Mouse (Mus musculus) neutrophil, adult 5-6 weeks (primary cell): ENCODE measurements at regions not wholly inside any gene's neighbourhood (a gene's known extent, or its start where the extent isn't known, plus 50 kb on each side); places are given as distances from the start of the nearest gene placed in this dataset.

Experiments
- ATAC-seq: fragments of 151-379, 151-347 bp; 2 replicates; pipeline ENCODE4 v1.8.0; 2017; ENCODE audit warnings: mild to moderate bottlenecking, moderate TSS enrichment; ENCODE audit not compliant: insufficient number of reproducible peaks, poor library complexity, low FRiP score, severe bottlenecking; ENCODE audit errors: extremely low read depth

- no peak for ATAC-seq
Measured at GRCm38 (mm10) chr6:100109979-100110378, 177.3 kb downstream of the Rybp start.

GRCm38 (mm10) chr6:100109351-100109750 lies 177.9 kb downstream of the Rybp start:
- no peak for ATAC-seq

GRCm38 (mm10) chr6:100107508-100107907 lies 179.8 kb downstream of the Rybp start:
- no peak for ATAC-seq

GRCm38 (mm10) chr6:100107066-100107465 lies 180.2 kb downstream of the Rybp start:
- no peak for ATAC-seq

GRCm38 (mm10) chr6:100100565-100101133 lies 186.6 kb downstream of the Rybp start:
- no peak for ATAC-seq

- no peak for ATAC-seq
Measured at GRCm38 (mm10) chr6:100096393-100097125, 190.7 kb downstream of the Rybp start.

GRCm38 (mm10) chr6:100094653-100095217 lies 192.6 kb downstream of the Rybp start:
- ATAC-seq, result no peak

GRCm38 (mm10) chr6:100092870-100093269 lies 194.4 kb downstream of the Rybp start:
- no peak for ATAC-seq

- ATAC-seq, result no peak
Measured at GRCm38 (mm10) chr6:100091815-100092214, 195.5 kb downstream of the Rybp start.

GRCm38 (mm10) chr6:100088576-100088975 lies 198.7 kb downstream of the Rybp start:
- no peak for ATAC-seq

- no peak for ATAC-seq
Measured at GRCm38 (mm10) chr6:100086807-100087206, 200.5 kb downstream of the Rybp start.

GRCm38 (mm10) chr6:100085981-100086380 lies 201.3 kb downstream of the Rybp start:
- no peak for ATAC-seq

- no peak for ATAC-seq
Measured at GRCm38 (mm10) chr6:100083868-100084477, 203.3 kb downstream of the Rybp start.

GRCm38 (mm10) chr6:100083127-100083526 lies 204.2 kb downstream of the Rybp start:
- ATAC-seq, result no peak

GRCm38 (mm10) chr6:100074672-100075335 lies 212.5 kb downstream of the Rybp start:
- ATAC-seq, result no peak

GRCm38 (mm10) chr6:100072261-100072968 lies 214.9 kb downstream of the Rybp start:
- ATAC-seq, result no peak

GRCm38 (mm10) chr6:100069151-100069550 lies 218.1 kb downstream of the Rybp start:
- no peak for ATAC-seq

- no peak for ATAC-seq
Measured at GRCm38 (mm10) chr6:100067273-100067672, 220.0 kb downstream of the Rybp start.

GRCm38 (mm10) chr6:100065586-100065985 lies 221.7 kb downstream of the Rybp start:
- ATAC-seq, result no peak
